Mouse (Mus musculus) intestine, embryonic 16.5 days (tissue): Measurements from ENCODE around the gene Pink1. TPM values are rescaled to one million over a fixed set of nuclear protein-coding genes. Genes with fewer than 3 reads are reported as not detected.

Experiments used
- ATAC-seq: fragments of 200-750 bp; cut with Nextera tagmentation; 2 replicates; pipeline ENCODE4 v1.8.0; 2017; ENCODE audit warnings: moderate TSS enrichment, moderate library complexity
- H3K27ac ChIP-seq: fragments of 300-500 bp; sonication (generic); 2 replicates; pipeline ENCODE4 v1.5.1; 2014; ENCODE audit warnings: mild to moderate bottlenecking, low read length
- H3K27me3 ChIP-seq: fragments of 300-500 bp; sonication (generic); replicated peaks from 2 replicates; pipeline ENCODE4 v1.6.1; 2014; ENCODE audit warnings: low read length, control low read depth, mixed read lengths; ENCODE audit not compliant: control insufficient read depth, insufficient read depth
- H3K36me3 ChIP-seq: fragments of 300-500 bp; sonication (generic); 2 replicates; pipeline ENCODE4 v1.6.1; 2014; ENCODE audit warnings: low read length, control low read depth; ENCODE audit not compliant: control insufficient read depth, insufficient read depth
- H3K4me1 ChIP-seq: fragments of 300-500 bp; sonication (generic); 2 replicates; pipeline ENCODE4 v1.6.1; 2014; ENCODE audit warnings: low read length, control low read depth, mixed read lengths; ENCODE audit not compliant: control insufficient read depth, insufficient read depth
- H3K4me2 ChIP-seq: fragments of 300-500 bp; sonication (generic); 2 replicates; pipeline ENCODE4 v1.6.1; 2014; ENCODE audit warnings: low read depth, low read length, control low read depth
- H3K4me3 ChIP-seq: fragments of 300-500 bp; sonication (generic); 2 replicates; pipeline ENCODE4 v1.5.1; 2014; ENCODE audit warnings: mild to moderate bottlenecking, low read length
- H3K9ac ChIP-seq: fragments of 300-500 bp; sonication (generic); 2 replicates; pipeline ENCODE4 v1.6.1; 2014; ENCODE audit warnings: low read depth, low read length
- H3K9me3 ChIP-seq: fragments of 300-500 bp; sonication (generic); 2 replicates; pipeline ENCODE4 v1.6.1; 2016; ENCODE audit warnings: low read length, control low read depth; ENCODE audit not compliant: control insufficient read depth
- WGBS: fragments of 180-500 bp; shearing (Covaris S2); extraction: QIAGEN DNeasy Blood & Tissue Kit; methylation state at CpG from one replicate; pipeline ENCODE4 v1.1.7; 2014; 5-methylcytosine and 5-hydroxymethylcytosine counted together
- polyA plus RNA-seq: library from polyadenylated mRNA; unstranded; fragments of >200 nt; fragmentation: Nextera tagmentation; extraction: Ambion mirVana; gene quantifications from 2 replicates; pipeline ENCODE4 v1.2.1, GENCODE M21; 2015

Pink1 gene
- polyA plus RNA-seq, 1 experiment from 2014 or later = 30.7 TPM

DNA sequence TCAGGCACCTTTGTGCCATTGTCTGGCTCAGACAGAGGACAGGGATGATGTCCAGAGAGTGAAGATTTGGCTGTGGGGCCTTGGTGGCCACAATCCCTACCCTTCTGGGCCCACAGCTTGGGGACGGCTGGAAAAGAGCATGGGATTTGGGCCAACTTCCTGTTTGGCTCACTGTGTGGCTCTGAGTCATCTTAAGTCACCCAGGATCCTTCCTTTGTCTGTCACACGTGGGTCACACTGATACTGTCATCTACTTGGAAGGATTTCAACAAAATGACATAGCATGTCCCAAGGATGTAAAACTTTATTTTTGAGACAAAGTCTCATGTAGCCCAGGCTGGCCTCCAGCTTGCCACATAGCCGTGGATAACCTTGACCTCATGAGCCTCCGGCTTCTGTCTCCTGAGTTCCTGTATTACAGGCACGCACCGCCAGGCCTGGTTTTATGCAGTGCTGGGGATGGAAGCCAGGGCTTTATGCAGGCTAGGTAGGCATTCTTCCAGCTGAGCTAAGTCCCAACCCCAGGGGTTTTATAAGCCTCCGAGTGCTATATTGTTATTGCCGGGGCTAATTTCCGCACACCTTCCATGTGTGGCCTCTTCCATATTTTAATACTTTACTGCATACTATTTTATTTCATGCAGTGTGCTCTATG, 18.9 kb upstream of the Pink1 start:
- no peaks in the 10 kb centered on the region for H3K27me3 ChIP-seq
- H3K9ac ChIP-seq = no peak overlapping the region
- H3K36me3 ChIP-seq = no peaks in the 10 kb centered on the region
- H3K4me3 ChIP-seq = no peak overlapping the region
- no peaks in the 10 kb centered on the region for H3K9me3 ChIP-seq
- no peak overlapping the region for H3K27ac ChIP-seq
- ATAC-seq = no peak
- 80% methylated on average over 9 of the region's 9 CpGs for WGBS
- H3K4me1 ChIP-seq = peaks cover 11% of the 10 kb centered on the region; the same call in 1 of the 2 replicates
- no peak overlapping the region for H3K4me2 ChIP-seq

DNA sequence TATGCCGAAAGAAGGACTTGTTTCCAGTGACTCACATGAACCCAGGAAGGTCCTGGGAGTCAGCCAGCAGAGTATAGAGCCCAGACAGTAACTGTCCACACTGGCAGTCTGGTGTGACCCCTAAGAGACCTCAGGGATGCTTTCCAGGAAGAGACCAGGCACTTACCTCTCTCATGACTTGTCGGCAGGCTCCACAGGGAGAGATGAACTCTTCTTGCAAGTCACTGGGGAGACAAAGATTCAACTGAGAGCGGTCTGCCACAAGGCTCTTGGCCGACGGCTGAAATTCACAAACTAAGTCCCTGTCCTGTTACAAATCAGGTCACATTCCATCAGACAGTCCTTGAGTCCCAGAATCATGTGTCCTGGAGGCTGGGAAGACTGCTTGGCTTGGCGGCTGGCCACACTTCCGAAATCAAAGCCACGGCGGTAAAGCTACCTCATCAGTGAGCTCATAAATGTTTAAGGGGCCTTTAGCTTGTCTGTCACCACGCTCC, 17.3 kb upstream of the Pink1 start:
- H3K27me3 ChIP-seq = no peaks in the 10 kb centered on the region
- 61% methylated on average over 10 of the region's 10 CpGs for WGBS
- no peak overlapping the region for H3K4me3 ChIP-seq
- H3K9ac ChIP-seq = peak overlapping the region; percentile 39; the same call in 1 of the 2 replicates
- no peak overlapping the region for H3K4me2 ChIP-seq
- H3K36me3 ChIP-seq = no peaks in the 10 kb centered on the region
- peaks cover 11% of the 10 kb centered on the region; the same call in 1 of the 2 replicates for H3K4me1 ChIP-seq
- ATAC-seq = no peak
- H3K9me3 ChIP-seq = no peaks in the 10 kb centered on the region
- H3K27ac ChIP-seq = peak overlapping the region; percentile 92

DNA sequence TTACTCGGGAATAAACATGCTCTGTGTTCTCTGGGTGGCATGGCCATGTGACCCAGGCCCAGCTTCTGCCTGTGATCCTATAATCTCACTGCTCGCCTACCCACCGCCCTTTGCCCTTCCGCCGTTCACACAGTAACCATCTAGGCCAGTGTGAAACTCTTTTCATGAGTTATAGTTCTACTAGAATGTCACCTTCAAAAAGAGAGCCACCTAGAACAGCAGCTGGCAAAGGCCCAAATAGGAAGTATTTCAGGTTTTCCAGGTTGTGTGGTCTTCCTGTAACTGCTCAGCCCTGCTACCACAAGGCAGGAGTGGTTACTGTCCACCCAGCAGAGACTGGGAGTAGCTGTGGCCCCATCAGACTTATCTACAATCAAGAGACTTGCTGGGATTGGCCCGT, 16.7 kb upstream of the Pink1 start:
- Histone ChIP-seq H3K27ac (peak overlapping the region; percentile 92), H3K4me1 (peaks cover 11% of the 10 kb centered on the region; the same call in 1 of the 2 replicates), H3K4me2 (no peak overlapping the region; the same call in 1 of the 2 replicates), H3K27me3 (no peaks in the 10 kb centered on the region), H3K9me3 (no peaks in the 10 kb centered on the region), H3K9ac (peak overlapping the region; percentile 39; the same call in 1 of the 2 replicates), H3K36me3 (no peaks in the 10 kb centered on the region), H3K4me3 (no peak overlapping the region)
- WGBS = 52% methylated on average over 6 of the region's 6 CpGs
- peak; percentile 97 for ATAC-seq

DNA sequence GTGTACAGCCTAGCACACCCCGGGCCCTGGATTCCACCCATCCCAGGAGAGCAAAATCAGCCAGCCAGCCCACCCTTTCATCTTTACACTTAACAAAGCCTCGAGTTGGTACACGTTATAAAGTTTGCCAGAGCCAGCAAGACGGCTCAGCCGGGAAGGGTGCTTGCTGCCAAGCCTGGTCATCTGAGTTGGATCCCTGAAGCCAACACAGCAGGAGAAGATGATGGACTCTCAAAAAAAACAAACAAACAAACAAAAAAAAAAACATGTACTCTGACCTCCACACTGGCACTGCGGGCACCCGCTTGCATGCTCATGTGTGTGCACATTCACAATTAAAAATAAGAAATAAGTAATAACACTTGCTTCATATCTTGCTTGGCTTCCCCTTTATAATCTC, 15.9 kb upstream of the Pink1 start:
- 74% methylated on average over 7 of the region's 7 CpGs for WGBS
- no peak overlapping the region for H3K4me3 ChIP-seq
- no peak for ATAC-seq
- H3K4me2 ChIP-seq = no peak overlapping the region
- H3K36me3 ChIP-seq = no peaks in the 10 kb centered on the region
- peak overlapping the region; percentile 92 for H3K27ac ChIP-seq
- H3K9ac ChIP-seq = no peak overlapping the region
- no peaks in the 10 kb centered on the region for H3K27me3 ChIP-seq
- H3K9me3 ChIP-seq = no peaks in the 10 kb centered on the region
- H3K4me1 ChIP-seq = peaks cover 11% of the 10 kb centered on the region; the same call in 1 of the 2 replicates

DNA sequence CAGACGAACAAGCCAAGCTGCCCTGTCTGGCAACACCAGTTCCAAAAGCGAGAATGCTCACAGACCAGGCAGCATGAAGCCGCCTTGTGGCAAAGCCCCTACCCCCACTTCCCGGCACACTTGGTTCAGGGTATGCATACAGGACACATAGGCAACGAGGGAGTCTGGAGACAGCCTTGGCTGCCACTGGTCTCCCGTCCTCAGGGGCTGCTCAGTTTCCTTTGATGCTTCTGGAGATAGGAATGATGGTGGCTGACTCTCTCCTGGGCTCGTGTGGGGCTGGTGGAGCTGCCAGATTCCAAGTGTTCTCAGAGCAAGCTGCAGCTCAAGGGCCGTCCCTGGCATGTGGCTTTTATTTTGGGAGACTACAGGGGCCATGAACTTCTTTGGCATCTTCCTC, 15.3 kb upstream of the Pink1 start:
- Histone ChIP-seq H3K9me3 (no peaks in the 10 kb centered on the region), H3K4me1 (peaks cover 11% of the 10 kb centered on the region; the same call in 1 of the 2 replicates), H3K4me2 (no peak overlapping the region), H3K9ac (no peak overlapping the region), H3K27me3 (no peaks in the 10 kb centered on the region), H3K4me3 (no peak overlapping the region), H3K36me3 (no peaks in the 10 kb centered on the region), H3K27ac (no peak overlapping the region)
- ATAC-seq = no peak
- 74% methylated on average over 8 of the region's 8 CpGs for WGBS

DNA sequence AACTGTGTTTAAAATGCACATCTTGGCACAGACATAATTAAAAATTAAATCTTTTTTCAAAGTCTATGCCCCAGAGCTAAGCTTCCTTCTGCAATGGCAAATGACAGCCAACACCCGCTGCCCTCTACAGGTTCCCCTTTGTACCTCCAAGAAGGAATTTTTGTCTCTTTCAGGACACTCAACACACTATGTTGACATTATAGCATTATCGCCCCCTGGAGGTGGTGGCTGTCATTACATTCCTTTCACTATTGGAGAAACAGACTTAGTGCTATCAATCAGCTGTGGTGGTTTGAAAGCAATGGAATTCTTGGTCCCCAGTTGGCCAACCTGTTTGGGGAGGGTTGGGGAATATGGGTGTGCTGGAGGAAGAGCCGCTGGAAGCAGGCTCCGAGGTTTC, 13.9 kb upstream of the Pink1 start:
- Histone ChIP-seq H3K36me3 (no peaks in the 10 kb centered on the region), H3K27me3 (no peaks in the 10 kb centered on the region), H3K27ac (no peak overlapping the region), H3K4me1 (peaks cover 11% of the 10 kb centered on the region; the same call in 1 of the 2 replicates), H3K9me3 (no peaks in the 10 kb centered on the region), H3K9ac (no peak overlapping the region), H3K4me2 (no peak overlapping the region), H3K4me3 (no peak overlapping the region)
- ATAC-seq = no peak
- WGBS = 41% methylated on average over 4 of the region's 4 CpGs

DNA sequence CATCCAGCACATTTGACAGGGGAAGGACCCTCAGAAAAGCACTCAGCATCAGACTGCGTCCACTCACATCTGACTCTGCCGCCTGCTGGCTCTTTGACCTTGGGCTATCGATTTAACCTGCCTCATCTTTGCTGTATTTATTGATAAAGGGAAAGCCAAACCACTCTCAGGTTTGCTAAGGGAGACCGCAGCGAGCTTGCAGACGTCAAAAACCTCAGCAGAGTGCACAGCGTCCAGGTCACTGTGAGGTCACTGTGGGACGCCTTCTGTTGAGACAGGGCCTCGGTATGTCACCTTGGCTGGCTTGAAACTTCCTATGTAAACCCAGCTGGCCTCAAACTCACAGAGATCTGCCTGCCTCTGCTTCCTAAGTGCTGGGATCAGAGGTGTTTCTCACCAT, 11.2 kb upstream of the Pink1 start:
- no peaks in the 10 kb centered on the region for H3K9me3 ChIP-seq
- no peaks in the 10 kb centered on the region for H3K36me3 ChIP-seq
- 70% methylated on average over 9 of the region's 9 CpGs for WGBS
- H3K27ac ChIP-seq = no peak overlapping the region
- no peak overlapping the region for H3K9ac ChIP-seq
- no peak overlapping the region for H3K4me2 ChIP-seq
- H3K27me3 ChIP-seq = no peaks in the 10 kb centered on the region
- H3K4me1 ChIP-seq = peaks cover 11% of the 10 kb centered on the region
- ATAC-seq = no peak
- H3K4me3 ChIP-seq = no peak overlapping the region

DNA sequence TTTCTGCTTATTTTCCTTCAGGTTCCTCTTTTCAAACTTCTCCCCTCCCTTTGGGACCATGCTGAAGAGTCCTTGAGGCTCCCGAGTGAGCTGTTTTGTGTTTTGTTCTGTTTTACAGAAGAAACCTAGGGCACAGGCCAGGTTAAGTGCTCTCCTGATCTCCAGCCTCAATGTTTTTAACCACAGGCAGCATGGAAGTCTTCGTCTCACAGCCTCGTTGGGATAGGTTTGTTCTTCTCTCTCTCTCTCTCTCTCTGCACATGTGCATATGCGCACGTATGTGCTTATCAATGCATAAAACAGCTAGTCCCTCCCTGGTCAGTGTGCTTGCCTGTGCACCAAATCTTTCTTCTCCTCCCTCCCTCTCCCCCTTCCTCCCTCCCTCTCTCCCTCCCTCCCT, 10.8 kb upstream of the Pink1 start:
- 65% methylated on average over 5 of the region's 5 CpGs for WGBS
- ATAC-seq = no peak
- peaks cover 9% of the 10 kb centered on the region for H3K4me1 ChIP-seq
- no peak overlapping the region for H3K27ac ChIP-seq
- H3K9ac ChIP-seq = no peak overlapping the region
- H3K4me2 ChIP-seq = no peak overlapping the region
- H3K36me3 ChIP-seq = no peaks in the 10 kb centered on the region
- no peak overlapping the region for H3K4me3 ChIP-seq
- no peaks in the 10 kb centered on the region for H3K9me3 ChIP-seq
- H3K27me3 ChIP-seq = no peaks in the 10 kb centered on the region

DNA sequence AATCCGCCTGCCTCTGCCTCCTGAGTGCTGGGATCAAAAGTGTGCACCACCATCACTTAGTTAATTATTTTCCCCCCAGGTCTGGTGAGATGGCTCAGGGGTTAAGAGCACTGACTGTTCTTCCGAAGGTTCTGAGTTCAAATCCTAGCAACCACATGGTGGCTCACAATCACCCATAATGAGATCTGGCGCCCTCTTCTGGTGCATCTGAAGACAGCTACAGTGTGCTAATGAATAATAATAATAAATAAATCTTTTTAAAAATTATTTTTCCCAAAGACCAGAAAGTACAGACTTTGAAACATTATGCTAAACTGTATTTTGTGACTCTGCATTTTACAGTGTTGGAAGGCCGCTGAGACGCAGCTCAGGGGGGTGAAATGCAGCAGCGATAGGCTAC, 9.5 kb upstream of the Pink1 start:
- H3K9ac ChIP-seq = no peak overlapping the region
- WGBS = 87% methylated on average over 6 of the region's 6 CpGs

DNA sequence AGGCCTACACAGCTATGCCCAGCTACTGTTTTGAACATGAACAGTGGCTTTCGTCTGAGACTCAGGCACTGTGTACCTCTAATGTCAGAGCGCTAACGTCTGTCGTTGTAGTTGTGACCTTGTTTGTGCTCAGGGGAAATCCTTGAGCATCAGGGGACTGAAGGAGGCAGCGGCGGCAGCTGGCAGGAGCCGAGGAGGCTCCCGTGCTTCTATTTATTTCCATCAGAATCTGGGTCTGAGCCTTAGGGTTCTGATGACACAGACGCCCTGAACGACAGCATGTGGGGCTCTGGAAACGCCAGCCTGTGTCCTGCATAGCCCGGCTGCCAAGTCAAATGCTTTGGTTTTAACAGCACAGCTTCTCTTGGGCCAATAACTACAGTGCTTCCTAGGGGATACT, 8.9 kb upstream of the Pink1 start:
- Histone ChIP-seq H3K4me3 (no peak overlapping the region), H3K27me3 (no peaks in the 10 kb centered on the region), H3K27ac (no peak overlapping the region), H3K4me2 (no peak overlapping the region), H3K4me1 (peaks cover 9% of the 10 kb centered on the region), H3K36me3 (no peaks in the 10 kb centered on the region), H3K9me3 (no peaks in the 10 kb centered on the region), H3K9ac (no peak overlapping the region)
- no peak for ATAC-seq
- 79% methylated on average over 12 of the region's 12 CpGs for WGBS

More for the DNA sequence above, 9.5 kb upstream of the Pink1 start:
- Histone ChIP-seq H3K4me1 (peaks cover 9% of the 10 kb centered on the region), H3K27me3 (no peaks in the 10 kb centered on the region), H3K4me3 (no peak overlapping the region), H3K36me3 (no peaks in the 10 kb centered on the region), H3K4me2 (no peak overlapping the region), H3K27ac (no peak overlapping the region), H3K9me3 (no peaks in the 10 kb centered on the region)
- no peak for ATAC-seq
